Mouse (Mus musculus) CH12.LX (cell line): ENCODE measurements around the gene Gss. TPM values are rescaled to one million over a fixed set of nuclear protein-coding genes. Genes with fewer than 3 reads are reported as not detected.

Experiments used
- DNase-seq: peaks from one replicate; pipeline ENCODE4 v3.0.0-alpha.2; 2013; ENCODE audit errors: extremely low read depth
- H3K27ac ChIP-seq: 2 replicates; pipeline ENCODE4 v1.5.1; 2012; ENCODE audit warnings: low read depth, mild to moderate bottlenecking, control low read depth, moderate library complexity; ENCODE audit not compliant: insufficient read depth
- H3K27me3 ChIP-seq: replicated peaks from 2 replicates; pipeline ENCODE3; 2012; ENCODE audit warnings: inconsistent platforms
- H3K36me3 ChIP-seq, 2 experiments: replicated peaks in 1 of 2; 2 replicates each; pipeline versions ENCODE3 to v1.6.1; 2012; ENCODE audit warnings: inconsistent platforms in 1 of 2, low read length in 1 of 2, mild to moderate bottlenecking in 1 of 2, mixed read lengths in 1 of 2, moderate library complexity in 1 of 2; ENCODE audit not compliant: control insufficient read depth in 1 of 2, insufficient read depth in 1 of 2
- H3K4me1 ChIP-seq, 2 experiments: 2 replicates each; pipeline ENCODE4 v1.6.1; 2012; ENCODE audit warnings: inconsistent platforms in 1 of 2, moderate library complexity in 1 of 2; ENCODE audit not compliant: insufficient read depth in 2 of 2, control insufficient read depth in 1 of 2
- H3K4me2 ChIP-seq: 2 replicates; pipeline ENCODE4 v1.6.1; 2012; ENCODE audit warnings: low read depth, mild to moderate bottlenecking, control low read depth; ENCODE audit not compliant: poor library complexity, insufficient read depth, severe bottlenecking
- H3K4me3 ChIP-seq, 3 experiments: fragments of 150-350 bp in 1 of 3; sonication (generic) in 1 of 3; replicated peaks in 1 of 3; 2 replicates each; pipeline versions ENCODE3 to v1.5.1; 2011 to 2012; ENCODE audit warnings: low read depth in 2 of 3, low read length in 2 of 3, mild to moderate bottlenecking in 2 of 3, moderate library complexity in 2 of 3, control low read depth in 1 of 3, improper control_type of control experiment in 1 of 3, inconsistent platforms in 1 of 3, mixed read lengths in 1 of 3; ENCODE audit not compliant: poor library complexity in 1 of 3
- H3K79me2 ChIP-seq: replicated peaks from 2 replicates; pipeline ENCODE4 v1.6.1; 2012; ENCODE audit warnings: mild to moderate bottlenecking, moderate library complexity; ENCODE audit not compliant: control insufficient read depth, poor library complexity, insufficient read depth, severe bottlenecking; ENCODE audit errors: extremely low read depth
- H3K9ac ChIP-seq: 2 replicates; pipeline ENCODE4 v1.6.1; 2012; ENCODE audit warnings: low read depth, mild to moderate bottlenecking, control low read depth, moderate library complexity; ENCODE audit not compliant: insufficient read depth
- H3K9me3 ChIP-seq: replicated peaks from 2 replicates; pipeline ENCODE3; 2012; ENCODE audit warnings: low read length, inconsistent platforms, mixed read lengths
- CTCF ChIP-seq, 2 experiments: IDR thresholded peaks in 1 of 2; conservative IDR thresholded peaks in 1 of 2; 2 replicates each; pipeline ENCODE4 v1.5.1; 2011 to 2012; ENCODE audit warnings: low read depth in 2 of 2, low read length in 2 of 2, improper control_type of control experiment in 1 of 2, inconsistent platforms in 1 of 2, mild to moderate bottlenecking in 1 of 2, moderate library complexity in 1 of 2
- ELF1 ChIP-seq: IDR thresholded peaks from 2 replicates; pipeline ENCODE4 v1.6.1; 2014; ENCODE audit warnings: low read depth, mild to moderate bottlenecking, inconsistent platforms, low read length, improper control_type of control experiment
- EP300 ChIP-seq: IDR thresholded peaks from 2 replicates; pipeline ENCODE4 v1.6.1; 2011; ENCODE audit warnings: low read length, improper control_type of control experiment
- ETS1 ChIP-seq: conservative IDR thresholded peaks from 2 replicates; pipeline ENCODE4 v1.6.1; 2012; ENCODE audit warnings: low read depth, mild to moderate bottlenecking, inconsistent platforms, low read length, improper control_type of control experiment, moderate library complexity
- GABPA ChIP-seq: IDR thresholded peaks from 2 replicates; pipeline ENCODE4 v1.6.1; 2012; ENCODE audit warnings: low read depth, low read length, improper control_type of control experiment, inconsistent platforms; ENCODE audit not compliant: insufficient replicate concordance
- HCFC1 ChIP-seq: IDR thresholded peaks from 2 replicates; pipeline ENCODE4 v1.6.1; 2012; ENCODE audit warnings: low read depth, mild to moderate bottlenecking, inconsistent platforms, low read length, improper control_type of control experiment
- IRF4 ChIP-seq: IDR thresholded peaks from 2 replicates; pipeline ENCODE4 v1.6.1; 2014; ENCODE audit warnings: low read depth, mild to moderate bottlenecking, inconsistent platforms, low read length, improper control_type of control experiment
- JUND ChIP-seq: conservative IDR thresholded peaks from 2 replicates; pipeline ENCODE4 v1.6.1; 2011; ENCODE audit warnings: low read depth, low read length, improper control_type of control experiment
- KAT2A ChIP-seq: IDR thresholded peaks from 2 replicates; pipeline ENCODE4 v1.6.1; 2012; ENCODE audit warnings: low read length, improper control_type of control experiment, inconsistent platforms; ENCODE audit not compliant: insufficient replicate concordance
- MAZ ChIP-seq: IDR thresholded peaks from 2 replicates; pipeline ENCODE4 v1.6.1; 2012; ENCODE audit warnings: low read depth, mild to moderate bottlenecking, inconsistent platforms, low read length, improper control_type of control experiment, moderate library complexity
- MEF2A ChIP-seq: IDR thresholded peaks from 2 replicates; pipeline ENCODE4 v1.6.1; 2014; ENCODE audit warnings: low read depth, mild to moderate bottlenecking, inconsistent platforms, low read length, improper control_type of control experiment, borderline replicate concordance
- MXI1 ChIP-seq: IDR thresholded peaks from 2 replicates; pipeline ENCODE4 v1.6.1; 2011; ENCODE audit warnings: mild to moderate bottlenecking, low read depth, low read length, improper control_type of control experiment
- MYC ChIP-seq: IDR thresholded peaks from 2 replicates; pipeline ENCODE4 v1.6.1; 2011; ENCODE audit warnings: low read depth, mild to moderate bottlenecking, improper control_type of control experiment, low read length
- NELFE ChIP-seq: IDR thresholded peaks from 2 replicates; pipeline ENCODE4 v1.6.1; 2011; ENCODE audit warnings: low read depth, low read length, improper control_type of control experiment
- PAX5 ChIP-seq: IDR thresholded peaks from 2 replicates; pipeline ENCODE4 v1.6.1; 2012; ENCODE audit warnings: low read length, inconsistent platforms, mixed read lengths
- POLR2A ChIP-seq: IDR thresholded peaks from 2 replicates; pipeline ENCODE4 v1.6.1; 2011; ENCODE audit warnings: low read depth, mild to moderate bottlenecking, improper control_type of control experiment, low read length
- POLR2AphosphoS2 ChIP-seq: IDR thresholded peaks from 2 replicates; pipeline ENCODE4 v1.6.1; 2011; ENCODE audit warnings: low read depth, low read length, improper control_type of control experiment
- RAD21 ChIP-seq: IDR thresholded peaks from 2 replicates; pipeline ENCODE4 v1.6.1; 2011; ENCODE audit warnings: low read depth, mild to moderate bottlenecking, low read length, improper control_type of control experiment, moderate library complexity
- SIN3A ChIP-seq: IDR thresholded peaks from 2 replicates; pipeline ENCODE4 v1.6.1; 2012; ENCODE audit warnings: low read length, improper control_type of control experiment, inconsistent platforms
- SMC3 ChIP-seq: IDR thresholded peaks from 2 replicates; pipeline ENCODE4 v1.6.1; 2011; ENCODE audit warnings: low read depth, low read length, improper control_type of control experiment
- TBP ChIP-seq: conservative IDR thresholded peaks from 2 replicates; pipeline ENCODE4 v1.6.1; 2011; ENCODE audit warnings: low read depth, low read length, improper control_type of control experiment
- TCF12 ChIP-seq: IDR thresholded peaks from 2 replicates; pipeline ENCODE4 v1.6.1; 2014; ENCODE audit warnings: low read depth, mild to moderate bottlenecking, inconsistent platforms, low read length, improper control_type of control experiment
- USF2 ChIP-seq: conservative IDR thresholded peaks from 2 replicates; pipeline ENCODE4 v1.6.1; 2011; ENCODE audit warnings: low read depth, low read length, improper control_type of control experiment
- ZKSCAN1 ChIP-seq: IDR thresholded peaks from 2 replicates; pipeline ENCODE4 v1.6.1; 2012; ENCODE audit warnings: low read depth, inconsistent platforms, low read length, improper control_type of control experiment, borderline replicate concordance
- ZMIZ1 ChIP-seq: IDR thresholded peaks from 2 replicates; pipeline ENCODE4 v1.6.1; 2012; ENCODE audit warnings: low read depth, mild to moderate bottlenecking, inconsistent platforms, low read length, improper control_type of control experiment
- ZNF384 ChIP-seq: IDR thresholded peaks from 2 replicates; pipeline ENCODE4 v1.6.1; 2012; ENCODE audit warnings: low read depth, low read length, improper control_type of control experiment, inconsistent platforms
- dilution Hi-C: fragments of 300-500 bp; cut with MboI; formaldehyde crosslinking; loops from 2 replicates; pipeline ENCODE4 v1.14.3; 2020; ENCODE audit warnings: low sequenced_read_pairs; ENCODE audit not compliant: extremely low pct_unique_long_range_greater_than_20kb, extremely low pct_ligation_motif_present
- in situ Hi-C: fragments of 300-500 bp; cut with MboI; formaldehyde crosslinking; loops from 3 replicates; pipeline ENCODE4 v1.14.3; 2019; ENCODE audit warnings: low sequenced_read_pairs, low pct_ligation_motif_present, low pct_unique_long_range_greater_than_20kb, mixed read lengths
- polyA plus RNA-seq: library from polyadenylated mRNA; unstranded; fragments of >175 nt; gene quantifications from 2 replicates; pipeline ENCODE4 v1.2.1, GENCODE M21; 2012; ENCODE audit warnings: low read depth; ENCODE audit not compliant: insufficient read length
- total RNA-seq, 2 experiments: library from RNA; depleted of rRNA; stranded (reverse); fragments of 300-350 nt in 1 of 2; fragments of >200 nt in 1 of 2; gene quantifications; 2 replicates each; pipeline ENCODE4 v1.2.3; 2012 to 2014

Gss gene
- total and polyA plus RNA-seq, 3 experiments: 17.3 to 21.9 (median 18.0) TPM

GRCm38 (mm10) chr2:155604560-155605235 lies 12.1 kb upstream of the Gss start:
- H3K9ac ChIP-seq: no peak overlapping the region
- peaks cover 36% of the 10 kb centered on the region for H3K27me3 ChIP-seq
- no peaks in the 10 kb centered on the region for H3K36me3 ChIP-seq
- H3K4me1 ChIP-seq: peaks cover 0 to 9% of the 10 kb centered on the region in 2 experiments; a peak in 2 of 4 replicates
- in situ Hi-C loops: no loop called here
- no peak overlapping the region for H3K27ac ChIP-seq
- dilution Hi-C loops: no loop called here
- H3K4me2 ChIP-seq: no peak overlapping the region
- no peaks in the 10 kb centered on the region for H3K9me3 ChIP-seq
- no peak for DNase-seq
- H3K79me2 ChIP-seq: no peaks in the 10 kb centered on the region
- TF ChIP-seq MEF2A: no peak
- no peak for TF ChIP-seq USF2
- no peak for TF ChIP-seq CTCF (conservative IDR thresholded peaks at IDR 0.05 in 1 of 2, IDR thresholded peaks at IDR 0.05 in 1 of 2; ENCODE audit: low read depth in 2 of 2, low read length in 2 of 2)
- no peak for TF ChIP-seq POLR2AphosphoS2
- no peak for TF ChIP-seq GABPA
- TF ChIP-seq POLR2A: no peak
- TF ChIP-seq TBP: no peak
- no peak for TF ChIP-seq SIN3A
- no peak for TF ChIP-seq MXI1
- TF ChIP-seq MYC: no peak
- no peak for TF ChIP-seq PAX5
- TF ChIP-seq ZKSCAN1: no peak
- TF ChIP-seq IRF4: no peak
- no peak for TF ChIP-seq TCF12
- no peak for TF ChIP-seq ZNF384
- no peak for TF ChIP-seq SMC3
- no peak for TF ChIP-seq ELF1
- no peak for TF ChIP-seq EP300
- no peak for TF ChIP-seq ZMIZ1
- TF ChIP-seq JUND: no peak
- H3K4me3 ChIP-seq: no peak overlapping the region

DNA sequence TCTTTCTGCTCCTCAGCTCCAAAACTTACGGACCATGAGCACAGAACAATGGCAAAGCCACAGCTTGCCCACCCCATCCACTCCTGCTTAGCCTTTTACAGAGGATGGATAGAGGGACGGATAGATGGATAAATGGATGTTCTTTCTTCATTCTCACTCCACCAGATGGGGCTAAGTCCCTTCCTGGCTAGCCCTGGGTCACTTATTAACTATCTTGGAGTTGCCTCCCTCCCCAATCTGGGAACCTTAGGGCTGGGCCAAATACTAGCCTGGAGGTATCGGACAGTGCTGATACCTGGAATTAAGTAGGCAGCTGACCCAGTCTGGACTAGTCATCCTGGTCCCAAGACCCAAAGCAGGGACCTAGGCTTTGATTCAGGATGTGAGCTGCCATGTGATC lies 11.1 kb upstream of the Gss start:
- in situ Hi-C loops (no loop called here), dilution Hi-C loops (no loop called here)
- no peak overlapping the region for H3K4me2 ChIP-seq
- no peak overlapping the region for H3K27ac ChIP-seq
- no peaks in the 10 kb centered on the region for H3K9me3 ChIP-seq
- no peak overlapping the region for H3K4me3 ChIP-seq
- H3K9ac ChIP-seq: no peak overlapping the region
- peaks cover 33% of the 10 kb centered on the region for H3K27me3 ChIP-seq
- H3K36me3 ChIP-seq: no peaks in the 10 kb centered on the region
- no peaks in the 10 kb centered on the region for H3K79me2 ChIP-seq
- no peak for TF ChIP-seq ELF1
- TF ChIP-seq SMC3: no peak
- TF ChIP-seq POLR2AphosphoS2: no peak
- TF ChIP-seq MAZ: no peak
- no peak for TF ChIP-seq KAT2A
- no peak for TF ChIP-seq ETS1
- TF ChIP-seq NELFE: no peak
- TF ChIP-seq CTCF (conservative IDR thresholded peaks at IDR 0.05 in 1 of 2, IDR thresholded peaks at IDR 0.05 in 1 of 2; ENCODE audit: low read depth in 2 of 2, low read length in 2 of 2): no peak
- no peak for TF ChIP-seq RAD21
- no peak for TF ChIP-seq HCFC1
- no peak for TF ChIP-seq PAX5
- TF ChIP-seq TCF12: no peak
- no peak for TF ChIP-seq ZMIZ1
- H3K4me1 ChIP-seq: peaks cover 0 to 9% of the 10 kb centered on the region in 2 experiments; a peak in 2 of 4 replicates
- DNase-seq: no peak
